Mouse (Mus musculus) erythroid progenitor cell, adult 5-6 weeks (primary cell): ENCODE data around the gene BC049715. TPM values are rescaled to one million over a fixed set of nuclear protein-coding genes. Genes with fewer than 3 reads are reported as not detected.
A peak's percentile ranks its signal among the peaks of the same experiment; 100 is the strongest.

Experiments
- ATAC-seq: replicated peaks from 2 replicates; pipeline ENCODE4 v1.8.0; 2016; ENCODE audit warnings: moderate number of reproducible peaks, mild to moderate bottlenecking, moderate TSS enrichment, inconsistent platforms; ENCODE audit not compliant: poor library complexity, low FRiP score, severe bottlenecking
- total RNA-seq, 2 experiments: library from RNA; stranded (forward) in 1 of 2; stranded (reverse) in 1 of 2; fragments of 150-400 nt in 1 of 2; fragments of 186-747, 209-891 nt in 1 of 2; gene quantifications; 2 replicates each; pipeline versions ENCODE4 v1.2.3 to v1.2.4; 2015 to 2017; ENCODE audit warnings: low replicate concordance in 2 of 2

Gene BC049715
- total RNA-seq, 2 experiments from 2014 or later = 0.91 to 6.3 TPM

GRCm38 (mm10) chr6:136847267-136847666 lies 19.8 kb downstream of the BC049715 start:
- no peak for ATAC-seq

GRCm38 (mm10) chr6:136847790-136848189 lies 20.4 kb downstream of the BC049715 start:
- peak; percentile 80 for ATAC-seq

- ATAC-seq = peak; percentile 78
Measured at GRCm38 (mm10) chr6:136848399-136848798, 21.0 kb downstream of the BC049715 start.

- ATAC-seq = no peak
Measured at GRCm38 (mm10) chr6:136848971-136849370, 21.5 kb downstream of the BC049715 start.

- no peak for ATAC-seq
Measured at GRCm38 (mm10) chr6:136850267-136850666, 22.8 kb downstream of the BC049715 start.

- no peak for ATAC-seq
Measured at GRCm38 (mm10) chr6:136852348-136852747, 24.9 kb downstream of the BC049715 start.

- no peak for ATAC-seq
Measured at GRCm38 (mm10) chr6:136852762-136853161, 25.3 kb downstream of the BC049715 start.

GRCm38 (mm10) chr6:136854361-136854781 lies 26.9 kb downstream of the BC049715 start:
- ATAC-seq = no peak

- no peak for ATAC-seq
Measured at GRCm38 (mm10) chr6:136855183-136855582, 27.8 kb downstream of the BC049715 start.

- ATAC-seq = peak; percentile 60
Measured at GRCm38 (mm10) chr6:136856071-136856636, 28.7 kb downstream of the BC049715 start.

- peak; percentile 87 for ATAC-seq
Measured at GRCm38 (mm10) chr6:136857186-136857872, 29.9 kb downstream of the BC049715 start, which contains the start of gene Art4. Gene Art4 (minus strand): TSS chr6:136857733.

GRCm38 (mm10) chr6:136857873-136858260 lies 30.4 kb downstream of the BC049715 start:
- peak; percentile 54 for ATAC-seq

- no peak for ATAC-seq
Measured at GRCm38 (mm10) chr6:136858420-136858819, 31.0 kb downstream of the BC049715 start.

- ATAC-seq = 0 out of 2 replicates have a peak, but pooled peaks have one; percentile 20
Measured at GRCm38 (mm10) chr6:136861020-136861419, 33.6 kb downstream of the BC049715 start.

- no peak for ATAC-seq
Measured at GRCm38 (mm10) chr6:136865360-136865759, 37.9 kb downstream of the BC049715 start.

GRCm38 (mm10) chr6:136866150-136866549 lies 38.7 kb downstream of the BC049715 start:
- ATAC-seq = no peak

GRCm38 (mm10) chr6:136868921-136869320 lies 41.5 kb downstream of the BC049715 start:
- no peak for ATAC-seq

GRCm38 (mm10) chr6:136874599-136874998 lies 47.2 kb downstream of the BC049715 start:
- no peak for ATAC-seq

GRCm38 (mm10) chr6:136875670-136876069 lies 48.2 kb downstream of the BC049715 start, which contains the start of gene Mgp:
Gene Mgp (minus strand): TSS chr6:136875823.
- 0 out of 2 replicates have a peak, but pooled peaks have one; percentile 19 for ATAC-seq

GRCm38 (mm10) chr6:136881678-136882077 lies 54.3 kb downstream of the BC049715 start:
- no peak for ATAC-seq

- no peak for ATAC-seq
Measured at GRCm38 (mm10) chr6:136883431-136883915, 56.0 kb downstream of the BC049715 start.
